Mouse (Mus musculus) embryonic facial prominence, embryonic 14.5 days (tissue): ENCODE measurements at regions not wholly inside any gene's neighbourhood (a gene's known extent, or its start where the extent isn't known, plus 50 kb on each side); places are given as distances from the start of the nearest gene placed in this dataset.

Experiments
- ATAC-seq: fragments of 200-750 bp; cut with Nextera tagmentation; 2 replicates; pipeline ENCODE4 v1.8.0; 2017; ENCODE audit warnings: low read depth, moderate number of reproducible peaks, moderate TSS enrichment
- DNase-seq: peaks from one replicate; pipeline ENCODE4 v3.0.0-alpha.2; 2015; ENCODE audit warnings: low spot score
- H3K27ac ChIP-seq: fragments of 300-500 bp; sonication (generic); replicated peaks from 2 replicates; pipeline ENCODE4 v1.5.1; 2014; ENCODE audit warnings: low read depth, mild to moderate bottlenecking, low read length, moderate library complexity
- H3K27me3 ChIP-seq: fragments of 300-500 bp; sonication (generic); replicated peaks from 2 replicates; pipeline ENCODE4 v1.6.1; 2014; ENCODE audit warnings: low read length; ENCODE audit not compliant: control insufficient read depth, insufficient read depth
- H3K36me3 ChIP-seq: fragments of 300-500 bp; sonication (generic); 2 replicates; pipeline ENCODE4 v1.6.1; 2014; ENCODE audit warnings: low read length, mixed read lengths; ENCODE audit not compliant: control insufficient read depth, insufficient read depth
- H3K4me1 ChIP-seq: fragments of 300-500 bp; sonication (generic); 2 replicates; pipeline ENCODE4 v1.6.1; 2014; ENCODE audit warnings: antibody characterized with exemption, low read length; ENCODE audit not compliant: control insufficient read depth, insufficient read depth
- H3K4me2 ChIP-seq: fragments of 300-500 bp; sonication (generic); 2 replicates; pipeline ENCODE4 v1.6.1; 2014; ENCODE audit warnings: low read depth, mild to moderate bottlenecking, low read length, moderate library complexity, mixed read lengths
- H3K4me3 ChIP-seq: fragments of 300-500 bp; sonication (generic); 2 replicates; pipeline ENCODE4 v1.5.1; 2014; ENCODE audit warnings: low read depth, mild to moderate bottlenecking, low read length
- H3K9ac ChIP-seq: fragments of 300-500 bp; sonication (generic); 2 replicates; pipeline ENCODE4 v1.6.1; 2014; ENCODE audit warnings: low read depth, mild to moderate bottlenecking, low read length, moderate library complexity, mixed read lengths
- H3K9me3 ChIP-seq: fragments of 300-500 bp; sonication (generic); 2 replicates; pipeline ENCODE4 v1.6.1; 2016; ENCODE audit warnings: low read length; ENCODE audit not compliant: control insufficient read depth
- WGBS: fragments of 180-500 bp; shearing (Covaris S2); extraction: QIAGEN DNeasy Blood & Tissue Kit; methylation state at CpG from one replicate; pipeline ENCODE4 v1.1.7; 2014; 5-methylcytosine and 5-hydroxymethylcytosine counted together

DNA sequence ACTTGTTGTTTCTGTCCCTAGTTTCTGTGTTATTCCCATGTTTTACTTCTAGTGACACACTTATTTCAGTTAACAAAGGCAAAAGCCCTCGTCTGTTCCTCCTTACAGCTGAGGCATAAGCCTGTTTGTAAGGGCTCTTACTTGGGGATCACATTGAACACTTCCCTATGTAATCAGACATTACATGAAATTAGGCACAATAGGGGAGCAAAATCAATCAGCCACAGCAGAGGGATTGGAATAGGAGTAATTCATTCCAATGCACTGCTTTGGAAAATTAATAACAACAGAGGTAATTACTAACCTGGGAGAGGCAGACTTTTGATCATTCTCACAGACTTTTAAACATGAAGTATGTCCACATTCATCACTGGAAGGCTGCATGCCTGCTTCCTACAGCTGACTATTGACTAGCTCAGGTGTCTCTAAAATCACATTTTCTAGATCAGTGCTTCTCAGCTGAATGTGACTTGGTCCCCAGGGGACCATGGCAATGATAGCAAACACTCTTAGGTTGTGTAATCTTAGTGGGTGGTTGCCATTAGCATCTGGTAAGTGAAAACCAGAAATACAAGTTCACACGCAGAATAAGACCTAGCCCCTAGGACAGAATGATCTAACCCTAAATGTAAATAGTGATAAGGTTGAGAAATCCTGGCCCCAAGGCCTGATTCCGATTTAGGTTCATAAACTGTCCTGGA lies 146.5 kb upstream of the Crbn start:
- Histone ChIP-seq H3K4me1 (no peaks in the 10 kb centered on the region), H3K27me3 (no peaks in the 10 kb centered on the region), H3K9me3 (no peaks in the 10 kb centered on the region), H3K4me3 (no peak overlapping the region), H3K9ac (no peak overlapping the region), H3K4me2 (no peak overlapping the region), H3K36me3 (no peaks in the 10 kb centered on the region), H3K27ac (no peak overlapping the region)
- peak; percentile 22; the same call in 1 of the 2 replicates for ATAC-seq
- WGBS, result 62% methylated on average over 3 of the region's 3 CpGs
- DNase-seq, result peak; percentile 13

DNA sequence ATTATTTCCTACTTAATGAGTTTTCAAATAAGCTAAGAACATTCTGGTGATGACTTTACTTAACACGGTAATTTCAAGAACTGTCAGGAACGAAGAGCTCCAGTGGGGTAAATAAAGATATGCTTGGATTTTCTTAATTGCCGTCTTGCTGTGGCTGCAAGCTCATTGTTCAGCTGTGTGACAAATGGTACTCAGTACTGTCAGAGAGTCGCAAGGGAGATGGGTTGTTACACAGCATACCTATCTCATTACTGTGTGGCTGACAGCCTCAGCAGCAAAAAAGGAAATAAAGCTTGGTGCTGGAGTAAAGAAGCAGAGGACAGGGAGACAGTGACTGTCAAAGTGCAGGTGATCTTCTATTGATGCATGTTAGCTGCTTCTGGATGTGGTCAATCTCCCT lies 151.0 kb upstream of the Crbn start:
- Histone ChIP-seq H3K27ac (no peak overlapping the region), H3K4me1 (no peaks in the 10 kb centered on the region), H3K36me3 (no peaks in the 10 kb centered on the region), H3K27me3 (no peaks in the 10 kb centered on the region), H3K4me2 (no peak overlapping the region), H3K9me3 (no peaks in the 10 kb centered on the region), H3K4me3 (no peak overlapping the region), H3K9ac (no peak overlapping the region)
- DNase-seq, result no peak
- no peak for ATAC-seq
- 68% methylated on average over 4 of the region's 4 CpGs for WGBS

DNA sequence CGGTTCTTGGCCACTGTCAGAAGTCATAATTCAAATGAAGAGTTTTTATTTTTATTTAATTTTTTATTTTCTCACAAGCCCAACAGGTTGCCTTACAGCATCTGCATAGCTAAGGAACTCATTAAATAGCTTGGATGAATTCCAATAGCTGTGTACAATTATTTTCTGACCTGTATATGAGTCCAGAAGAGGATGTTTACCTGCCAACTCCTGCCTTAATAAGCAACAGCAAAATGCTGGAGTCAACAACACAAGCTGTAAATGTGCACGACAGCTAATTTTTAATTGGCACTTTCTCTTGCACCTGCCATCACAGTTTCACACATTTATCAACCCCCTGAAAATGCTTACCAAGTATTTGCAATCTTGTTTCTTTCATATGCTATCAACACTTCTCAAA lies 161.4 kb upstream of the Crbn start:
- DNase-seq (no peak), ATAC-seq (no peak)
- Histone ChIP-seq H3K9me3 (no peaks in the 10 kb centered on the region), H3K27ac (no peak overlapping the region), H3K27me3 (no peaks in the 10 kb centered on the region), H3K4me1 (no peaks in the 10 kb centered on the region), H3K4me2 (no peak overlapping the region), H3K4me3 (no peak overlapping the region), H3K9ac (no peak overlapping the region), H3K36me3 (no peaks in the 10 kb centered on the region)
- WGBS, result 80% methylated on average over 2 of the region's 2 CpGs

DNA sequence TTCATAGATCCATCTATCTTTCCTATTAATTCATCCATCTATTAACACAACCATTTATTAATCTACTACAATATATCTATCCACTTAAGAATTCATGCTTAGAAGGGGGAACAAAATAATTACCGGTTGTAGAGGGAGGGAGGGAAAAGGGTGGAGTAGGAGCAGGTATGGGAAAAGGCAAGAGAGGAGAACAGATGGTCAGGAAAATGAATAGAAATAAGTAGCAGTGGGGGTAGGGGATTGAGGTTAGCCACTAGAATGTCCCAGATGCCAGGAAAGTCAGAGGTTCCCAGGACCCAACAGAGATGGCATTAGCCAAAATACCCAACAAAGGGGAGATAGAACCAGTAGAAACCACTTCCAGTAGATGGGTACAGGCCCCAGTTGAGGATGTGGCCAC lies 164.5 kb upstream of the Crbn start:
- no peaks in the 10 kb centered on the region for H3K27me3 ChIP-seq
- DNase-seq (no peak), ATAC-seq (no peak)
- no peak overlapping the region for H3K27ac ChIP-seq
- WGBS, result 80% methylated on average over 1 of the region's 1 CpGs
- no peaks in the 10 kb centered on the region for H3K9me3 ChIP-seq
- H3K4me3 ChIP-seq, result no peak overlapping the region
- no peak overlapping the region for H3K9ac ChIP-seq
- no peaks in the 10 kb centered on the region for H3K36me3 ChIP-seq
- H3K4me2 ChIP-seq, result no peak overlapping the region
- H3K4me1 ChIP-seq, result no peaks in the 10 kb centered on the region

DNA sequence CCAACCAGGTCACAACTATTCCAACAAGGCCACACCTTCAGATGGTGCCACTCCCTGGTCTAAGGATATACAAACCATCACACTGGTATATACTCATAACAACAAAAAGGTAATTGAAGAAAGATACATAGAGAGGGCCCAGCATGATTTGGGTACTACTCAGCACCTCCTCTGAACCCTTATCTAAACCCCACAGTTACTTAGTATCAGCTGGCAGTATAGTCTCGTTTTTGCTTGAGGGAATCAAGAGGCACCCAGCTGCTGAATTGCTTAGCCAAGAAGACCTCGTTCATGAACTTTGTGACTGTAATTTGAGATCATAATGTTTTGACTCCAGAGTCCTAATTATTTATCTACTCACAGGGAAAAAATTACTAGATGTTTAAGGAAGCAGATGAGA lies 175.6 kb upstream of the Crbn start:
- WGBS, result 16% methylated on average over 2 of the region's 2 CpGs
- Histone ChIP-seq H3K27me3 (no peaks in the 10 kb centered on the region), H3K4me3 (no peak overlapping the region)

DNA sequence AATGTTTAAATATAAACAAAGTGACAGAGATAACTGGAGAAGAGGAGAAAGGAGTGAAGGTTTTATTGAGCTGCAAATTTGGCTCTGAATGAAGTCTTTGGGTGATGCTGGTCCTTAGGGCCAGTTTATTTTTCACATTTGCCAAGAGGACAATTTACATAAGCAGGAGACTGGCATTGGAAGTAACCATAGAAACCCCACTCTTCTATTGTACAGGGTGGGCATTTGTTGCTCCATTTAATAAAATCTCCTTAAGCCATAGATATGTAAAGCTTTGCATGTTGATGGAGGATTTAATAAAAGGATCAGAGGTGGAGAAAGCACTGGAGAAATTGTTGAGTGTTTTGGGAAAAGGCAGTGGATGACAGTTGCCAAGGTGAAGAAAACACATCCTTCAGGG lies 178.8 kb upstream of the Crbn start:
- no peak overlapping the region for H3K4me2 ChIP-seq
- no peak overlapping the region for H3K9ac ChIP-seq
- no peaks in the 10 kb centered on the region for H3K9me3 ChIP-seq
- H3K36me3 ChIP-seq, result no peaks in the 10 kb centered on the region
- DNase-seq, result no peak
- H3K27me3 ChIP-seq, result no peaks in the 10 kb centered on the region
- ATAC-seq, result no peak
- no peak overlapping the region for H3K27ac ChIP-seq
- no peaks in the 10 kb centered on the region for H3K4me1 ChIP-seq
- H3K4me3 ChIP-seq, result no peak overlapping the region

More for the DNA sequence above, 175.6 kb upstream of the Crbn start:
- no peaks in the 10 kb centered on the region for H3K9me3 ChIP-seq
- no peak overlapping the region for H3K9ac ChIP-seq
- no peak for DNase-seq
- H3K36me3 ChIP-seq, result no peaks in the 10 kb centered on the region
- H3K4me1 ChIP-seq, result no peaks in the 10 kb centered on the region
- no peak overlapping the region for H3K27ac ChIP-seq
- H3K4me2 ChIP-seq, result no peak overlapping the region
- ATAC-seq, result no peak

DNA sequence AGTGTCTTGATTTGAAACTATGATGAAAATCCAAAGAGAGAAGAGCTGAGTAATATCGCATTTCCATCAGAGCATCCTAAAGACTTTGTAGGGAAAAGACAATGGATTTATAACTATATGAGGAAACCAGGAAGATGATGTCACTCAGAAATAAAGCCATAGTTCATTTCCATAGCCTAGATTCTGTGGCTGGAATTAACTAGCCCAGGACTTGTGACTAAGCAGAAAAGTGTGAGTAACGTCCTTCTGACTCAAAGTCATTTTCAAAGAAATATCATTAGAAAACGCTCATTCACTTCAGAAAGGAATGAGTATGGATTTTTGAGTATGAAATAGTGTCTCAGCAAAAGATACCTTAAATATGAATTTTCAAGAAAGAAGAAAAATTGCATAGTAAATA lies 179.9 kb upstream of the Crbn start:
- WGBS, result 87% methylated on average over 3 of the region's 3 CpGs
- Histone ChIP-seq H3K9me3 (no peaks in the 10 kb centered on the region), H3K27me3 (no peaks in the 10 kb centered on the region), H3K4me1 (no peaks in the 10 kb centered on the region), H3K36me3 (no peaks in the 10 kb centered on the region), H3K9ac (no peak overlapping the region), H3K4me3 (no peak overlapping the region), H3K27ac (no peak overlapping the region), H3K4me2 (no peak overlapping the region)
- no peak for DNase-seq
- no peak for ATAC-seq

DNA sequence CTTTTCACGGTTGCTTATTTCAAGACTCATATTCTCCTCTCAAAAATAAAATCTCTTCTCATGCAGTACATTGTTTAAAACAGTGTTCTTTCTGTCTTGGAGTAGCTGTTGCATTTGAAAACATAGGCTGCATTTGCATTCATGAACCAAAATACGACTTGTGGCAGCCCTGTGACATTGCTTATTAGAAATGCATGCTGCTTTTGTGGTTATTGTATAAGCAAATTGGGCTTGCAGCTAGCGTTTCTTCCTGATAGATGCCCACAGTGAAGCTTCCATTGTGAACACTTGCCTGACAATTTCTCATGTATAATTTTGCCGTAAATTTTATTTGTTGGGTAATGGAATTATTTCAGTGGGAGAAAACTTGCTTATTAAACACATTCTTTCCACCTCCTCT lies 180.3 kb upstream of the Crbn start:
- Histone ChIP-seq H3K4me2 (no peak overlapping the region), H3K9me3 (no peaks in the 10 kb centered on the region), H3K27me3 (no peaks in the 10 kb centered on the region), H3K4me3 (no peak overlapping the region), H3K9ac (no peak overlapping the region), H3K36me3 (no peaks in the 10 kb centered on the region), H3K27ac (no peak overlapping the region), H3K4me1 (no peaks in the 10 kb centered on the region)
- ATAC-seq, result no peak
- no peak for DNase-seq
- WGBS, result 75% methylated on average over 4 of the region's 4 CpGs

DNA sequence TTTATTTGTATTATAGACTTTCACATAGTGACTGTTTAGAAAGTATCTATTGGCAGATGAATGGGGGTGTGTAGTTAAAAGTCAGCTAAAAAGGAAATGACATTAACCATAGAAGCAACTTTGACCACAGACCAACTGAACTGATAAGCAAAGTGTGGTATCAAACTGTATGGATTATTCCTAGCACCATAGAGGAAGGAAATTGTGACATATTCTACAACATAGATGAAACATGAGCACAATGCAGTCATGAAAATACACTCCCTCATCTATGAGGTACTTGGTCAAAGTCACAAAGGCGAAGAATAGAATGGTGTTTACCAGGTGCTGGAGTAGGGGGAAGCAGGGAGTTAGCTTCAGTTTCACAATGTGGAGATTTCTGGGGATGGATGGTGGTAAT lies 181.4 kb upstream of the Crbn start:
- ATAC-seq (no peak), DNase-seq (no peak)
- H3K4me3 ChIP-seq, result no peak overlapping the region
- no peak overlapping the region for H3K27ac ChIP-seq
- H3K4me2 ChIP-seq, result no peak overlapping the region
- no peaks in the 10 kb centered on the region for H3K36me3 ChIP-seq
- H3K4me1 ChIP-seq, result no peaks in the 10 kb centered on the region
- H3K9me3 ChIP-seq, result no peaks in the 10 kb centered on the region
- WGBS, result 71% methylated on average over 1 of the region's 1 CpGs
- no peaks in the 10 kb centered on the region for H3K27me3 ChIP-seq
- no peak overlapping the region for H3K9ac ChIP-seq
